Mouse (Mus musculus): ENCODE measurements around the gene Nhlrc3. TPM values are rescaled to one million over a fixed set of nuclear protein-coding genes. Genes with fewer than 3 reads are reported as not detected.

The Nhlrc3 gene
- 4.0 and 6.7 TPM in 2 replicates for polyA plus RNA-seq (2015; fragmentation: Nextera tagmentation; extraction: Ambion mirVana)

DNA sequence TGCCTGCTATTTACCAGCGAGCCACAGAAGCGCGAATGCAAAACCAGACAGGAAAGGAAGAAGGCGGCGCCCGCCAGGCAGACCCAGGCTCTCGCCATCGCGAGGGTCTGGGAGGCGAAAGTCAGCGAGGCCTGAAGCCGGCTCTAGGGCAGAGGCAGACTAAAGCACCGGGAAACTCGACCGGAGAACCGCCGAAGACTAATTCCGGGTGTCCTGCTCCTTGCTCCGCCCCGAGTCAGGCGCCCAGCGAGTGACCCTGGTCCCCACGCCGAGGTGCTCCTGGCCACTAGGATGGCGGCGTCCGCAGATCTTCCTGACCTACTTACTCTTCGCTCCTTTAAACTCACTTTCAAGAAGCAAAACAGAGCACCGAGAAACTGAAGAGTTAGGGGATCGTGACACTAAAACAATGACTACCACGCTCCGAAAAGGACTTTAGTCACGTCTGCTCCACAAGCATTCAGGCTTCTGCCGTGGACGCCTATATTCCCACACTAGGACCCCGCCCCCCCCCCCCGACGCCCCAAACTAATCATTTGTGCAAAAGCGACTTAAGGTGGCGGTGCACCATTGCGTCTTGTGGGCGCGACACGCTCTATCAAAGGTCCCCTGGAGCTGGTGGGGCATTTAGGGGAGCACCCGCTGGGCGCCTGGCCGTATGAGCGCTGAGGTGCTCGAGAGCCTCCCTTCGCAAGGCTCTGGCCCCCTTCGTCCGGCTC, at the start of gene Nhlrc3, which contains the start of gene Proser1:
TSS of gene Nhlrc3 (minus strand) at position 287 of the 719 bp plus-strand sequence.
TSS of gene Proser1 (plus strand) at position 621 of the 719 bp plus-strand sequence.
- under 1% methylated on average over 52 of the region's 52 CpGs for WGBS

GRCm38 (mm10) chr3:53502428-53502827, 39.3 kb upstream of the Nhlrc3 start:
- Histone ChIP-seq H3K9me3 (replicated peaks) (no peaks in the 10 kb centered on the region), H3K27me3 (no peaks in the 10 kb centered on the region), H3K27ac (no peak overlapping the region), H3K4me1 (replicated peaks) (no peaks in the 10 kb centered on the region), H3K4me2 (no peak overlapping the region), H3K9ac (no peak overlapping the region), H3K4me3 (no peak overlapping the region), H3K36me3 (no peaks in the 10 kb centered on the region)
- ATAC-seq (replicated peaks; ENCODE audit: insufficient number of reproducible peaks, insufficient read depth, low FRiP score, low read depth) = no peak
- WGBS = 59% methylated on average over 6 of the region's 6 CpGs

More for the DNA sequence above, at the start of gene Nhlrc3, which contains the start of gene Proser1:
- no peaks in the 10 kb centered on the region for H3K9me3 ChIP-seq (replicated peaks)
- H3K4me2 ChIP-seq = peak within 1 kb of the TSS; percentile 87
- ATAC-seq (replicated peaks; ENCODE audit: insufficient number of reproducible peaks, insufficient read depth, low FRiP score, low read depth) = peak; percentile 97
- peak within 1 kb of the TSS; percentile 97 for H3K4me3 ChIP-seq
- H3K27ac ChIP-seq = peak within 1 kb of the TSS; percentile 84
- H3K9ac ChIP-seq = peak within 1 kb of the TSS; percentile 91
- no peaks in the 10 kb centered on the region for H3K27me3 ChIP-seq
- H3K36me3 ChIP-seq = peaks cover 16% of the 10 kb centered on the region
- H3K4me1 ChIP-seq (replicated peaks) = peaks cover 43% of the 10 kb centered on the region

GRCm38 (mm10) chr3:53498351-53498905, 35.3 kb upstream of the Nhlrc3 start:
- H3K9ac ChIP-seq = no peak overlapping the region
- no peaks in the 10 kb centered on the region for H3K36me3 ChIP-seq
- WGBS = 50% methylated on average over 6 of the region's 6 CpGs
- no peak overlapping the region for H3K27ac ChIP-seq
- H3K4me3 ChIP-seq = no peak overlapping the region
- H3K9me3 ChIP-seq (replicated peaks) = no peaks in the 10 kb centered on the region
- no peaks in the 10 kb centered on the region for H3K27me3 ChIP-seq
- ATAC-seq (replicated peaks; ENCODE audit: insufficient number of reproducible peaks, insufficient read depth, low FRiP score, low read depth) = no peak
- no peak overlapping the region for H3K4me2 ChIP-seq
- no peaks in the 10 kb centered on the region for H3K4me1 ChIP-seq (replicated peaks)

DNA sequence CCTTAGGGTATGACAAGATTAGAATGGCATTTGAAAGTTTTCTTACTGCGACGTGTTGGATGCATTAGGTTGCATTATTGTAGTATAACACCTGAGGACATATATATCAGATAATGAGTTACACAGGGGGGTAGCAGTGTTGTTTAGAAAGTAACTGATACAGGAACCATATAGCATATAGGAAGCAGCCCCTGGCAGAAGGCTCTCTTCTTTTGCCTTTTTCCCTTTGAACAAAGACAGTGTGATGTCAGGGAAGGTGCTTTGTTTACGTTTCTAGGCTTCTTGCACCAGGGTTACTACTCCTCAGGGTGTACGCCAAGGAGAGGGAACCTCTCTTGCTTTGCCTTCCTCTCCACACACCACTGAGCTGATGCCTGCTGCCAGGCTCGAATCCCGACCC, 25.2 kb upstream of the Nhlrc3 start, which contains the start of gene Stoml3:
TSS of gene Stoml3 (plus strand) at position 301 of the 400 bp plus-strand sequence.
- Histone ChIP-seq H3K4me3 (no peak within 1 kb of the TSS), H3K4me2 (no peak within 1 kb of the TSS), H3K9ac (no peak within 1 kb of the TSS), H3K4me1 (replicated peaks) (peaks cover 20% of the 10 kb centered on the region), H3K27ac (peak within 1 kb of the TSS; percentile 62), H3K9me3 (replicated peaks) (no peaks in the 10 kb centered on the region), H3K27me3 (no peaks in the 10 kb centered on the region), H3K36me3 (no peaks in the 10 kb centered on the region)
- ATAC-seq (replicated peaks; ENCODE audit: insufficient number of reproducible peaks, insufficient read depth, low FRiP score, low read depth) = no peak
- 74% methylated on average over 6 of the region's 6 CpGs for WGBS

- Histone ChIP-seq H3K4me1 (replicated peaks) (peaks cover 20% of the 10 kb centered on the region), H3K4me3 (no peak overlapping the region), H3K4me2 (no peak overlapping the region), H3K27me3 (no peaks in the 10 kb centered on the region), H3K9ac (no peak overlapping the region), H3K9me3 (replicated peaks) (no peaks in the 10 kb centered on the region), H3K27ac (peak overlapping the region; percentile 62), H3K36me3 (peaks cover 4% of the 10 kb centered on the region)
- 42% methylated on average over 9 of the region's 9 CpGs for WGBS
- ATAC-seq (replicated peaks; ENCODE audit: insufficient number of reproducible peaks, insufficient read depth, low FRiP score, low read depth) = no peak
Measured at GRCm38 (mm10) chr3:53486996-53487576, 24.0 kb upstream of the Nhlrc3 start.

- H3K4me3 ChIP-seq = no peak overlapping the region
- no peak overlapping the region for H3K9ac ChIP-seq
- 62% methylated on average over 10 of the region's 10 CpGs for WGBS
- H3K4me1 ChIP-seq (replicated peaks) = peaks cover 20% of the 10 kb centered on the region
- no peaks in the 10 kb centered on the region for H3K9me3 ChIP-seq (replicated peaks)
- no peak overlapping the region for H3K4me2 ChIP-seq
- no peaks in the 10 kb centered on the region for H3K27me3 ChIP-seq
- H3K27ac ChIP-seq = peak overlapping the region; percentile 62
- peaks cover 9% of the 10 kb centered on the region for H3K36me3 ChIP-seq
- no peak for ATAC-seq (replicated peaks; ENCODE audit: insufficient number of reproducible peaks, insufficient read depth, low FRiP score, low read depth)
Measured at GRCm38 (mm10) chr3:53486561-53486960, 23.4 kb upstream of the Nhlrc3 start.

DNA sequence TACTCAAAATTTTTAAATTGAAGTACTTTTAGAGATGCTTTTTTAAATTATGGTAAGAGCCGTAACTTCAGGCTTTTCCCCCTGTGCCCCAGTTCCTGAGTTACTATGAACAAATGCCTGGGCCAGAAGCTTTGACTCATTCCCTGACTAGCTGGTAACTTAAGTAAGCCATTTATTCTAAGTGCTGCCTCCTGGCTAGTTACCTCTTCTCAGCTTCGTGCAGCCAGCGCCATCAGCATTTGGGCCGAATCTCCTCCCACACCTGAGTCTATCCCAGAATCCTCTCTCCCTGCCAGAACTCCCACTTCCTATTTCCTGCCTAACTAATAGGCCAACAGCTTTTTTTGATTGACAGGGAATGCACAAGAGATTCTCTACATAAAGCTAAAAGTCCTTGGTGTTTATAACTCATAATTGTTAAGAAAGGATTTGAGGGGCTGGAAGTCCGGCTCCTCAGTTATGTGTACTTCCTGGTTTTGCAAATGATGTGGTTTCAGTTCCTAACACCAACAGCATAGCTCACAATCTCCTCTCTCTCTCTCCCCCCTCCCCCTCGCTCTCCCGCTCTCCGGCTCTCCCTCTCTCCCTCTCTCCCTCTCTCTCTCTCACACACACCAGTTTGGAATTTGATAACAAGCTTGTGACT, 20.4 kb upstream of the Nhlrc3 start:
- H3K27me3 ChIP-seq = no peaks in the 10 kb centered on the region
- WGBS = 73% methylated on average over 8 of the region's 8 CpGs
- H3K9me3 ChIP-seq (replicated peaks) = no peaks in the 10 kb centered on the region
- peaks cover 20% of the 10 kb centered on the region for H3K4me1 ChIP-seq (replicated peaks)
- no peak overlapping the region for H3K4me2 ChIP-seq
- no peak for ATAC-seq (replicated peaks; ENCODE audit: insufficient number of reproducible peaks, insufficient read depth, low FRiP score, low read depth)
- no peak overlapping the region for H3K27ac ChIP-seq
- H3K9ac ChIP-seq = no peak overlapping the region
- no peak overlapping the region for H3K4me3 ChIP-seq
- peaks cover 32% of the 10 kb centered on the region for H3K36me3 ChIP-seq

- Histone ChIP-seq H3K4me3 (no peak overlapping the region), H3K4me1 (replicated peaks) (no peaks in the 10 kb centered on the region), H3K27ac (no peak overlapping the region), H3K27me3 (no peaks in the 10 kb centered on the region), H3K36me3 (peaks cover 78% of the 10 kb centered on the region), H3K4me2 (no peak overlapping the region), H3K9ac (no peak overlapping the region), H3K9me3 (replicated peaks) (no peaks in the 10 kb centered on the region)
- no peak for ATAC-seq (replicated peaks; ENCODE audit: insufficient number of reproducible peaks, insufficient read depth, low FRiP score, low read depth)
- WGBS = 96% methylated on average over 30 of the region's 30 CpGs
Measured at GRCm38 (mm10) chr3:53478419-53479046, 15.4 kb upstream of the Nhlrc3 start.

DNA sequence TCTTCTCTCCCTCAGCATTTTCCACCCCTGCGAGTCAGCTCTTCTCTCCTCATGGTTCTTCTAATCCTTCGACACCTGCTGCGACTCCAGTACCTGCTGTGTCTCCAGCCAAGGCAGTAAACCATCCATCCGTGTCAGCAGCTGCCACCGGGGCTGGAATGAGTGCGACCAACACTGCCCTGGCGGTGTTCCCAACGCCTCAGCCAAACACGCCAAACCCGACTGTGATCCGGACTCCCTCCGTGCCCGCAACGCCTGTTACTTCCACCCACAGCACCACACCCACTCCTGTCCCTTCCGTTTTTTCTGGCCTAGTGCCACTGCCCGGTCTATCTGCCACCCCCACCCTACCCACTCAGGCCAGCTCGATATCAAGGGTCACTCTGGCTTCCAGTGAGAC, 14.3 kb upstream of the Nhlrc3 start:
- 0 out of 2 replicates have a peak, but pooled peaks have one; percentile 22 for ATAC-seq (replicated peaks; ENCODE audit: insufficient number of reproducible peaks, insufficient read depth, low FRiP score, low read depth)
- H3K27ac ChIP-seq = no peak overlapping the region
- H3K27me3 ChIP-seq = no peaks in the 10 kb centered on the region
- no peaks in the 10 kb centered on the region for H3K9me3 ChIP-seq (replicated peaks)
- WGBS = 83% methylated on average over 17 of the region's 17 CpGs
- no peak overlapping the region for H3K4me2 ChIP-seq
- no peak overlapping the region for H3K9ac ChIP-seq
- H3K36me3 ChIP-seq = peaks cover 88% of the 10 kb centered on the region
- no peaks in the 10 kb centered on the region for H3K4me1 ChIP-seq (replicated peaks)
- H3K4me3 ChIP-seq = no peak overlapping the region

GRCm38 (mm10) chr3:53475889-53476288, 12.8 kb upstream of the Nhlrc3 start:
- WGBS = 52% methylated on average over 6 of the region's 6 CpGs

GRCm38 (mm10) chr3:53474179-53474578, 11.0 kb upstream of the Nhlrc3 start:
- Histone ChIP-seq H3K27me3 (no peaks in the 10 kb centered on the region), H3K9ac (no peak overlapping the region), H3K36me3 (peaks cover 88% of the 10 kb centered on the region), H3K4me1 (replicated peaks) (no peaks in the 10 kb centered on the region; the same call in 1 of the 2 replicates), H3K9me3 (replicated peaks) (no peaks in the 10 kb centered on the region), H3K4me2 (no peak overlapping the region), H3K27ac (no peak overlapping the region), H3K4me3 (no peak overlapping the region)
- ATAC-seq (replicated peaks; ENCODE audit: insufficient number of reproducible peaks, insufficient read depth, low FRiP score, low read depth) = no peak
- 73% methylated on average over 4 of the region's 4 CpGs for WGBS

More at GRCm38 (mm10) chr3:53475889-53476288, 12.8 kb upstream of the Nhlrc3 start:
- Histone ChIP-seq H3K9ac (no peak overlapping the region), H3K36me3 (peaks cover 90% of the 10 kb centered on the region), H3K27ac (no peak overlapping the region), H3K27me3 (no peaks in the 10 kb centered on the region), H3K4me2 (no peak overlapping the region), H3K4me1 (replicated peaks) (no peaks in the 10 kb centered on the region), H3K9me3 (replicated peaks) (no peaks in the 10 kb centered on the region), H3K4me3 (no peak overlapping the region)
- no peak for ATAC-seq (replicated peaks; ENCODE audit: insufficient number of reproducible peaks, insufficient read depth, low FRiP score, low read depth)

Data from heart, embryonic 15.5 days (tissue).